Mouse (Mus musculus) forebrain, embryonic 10.5 days (tissue): ENCODE results near the gene Zfp729a. TPM values are rescaled to one million over a fixed set of nuclear protein-coding genes. Genes with fewer than 3 reads are reported as not detected.
"Not testable (repeated sequence)": the region's sequence is repeated elsewhere in the genome, so short reads cannot be mapped to it uniquely, and the experiment has no call there.

Experiments used
- DNase-seq: peaks from one replicate; pipeline ENCODE4 v3.0.0-alpha.2; 2017; ENCODE audit warnings: low spot score; ENCODE audit errors: extremely low spot score
- H3K27ac ChIP-seq: fragments of 300-500 bp; sonication (generic); 2 replicates; pipeline ENCODE4 v1.5.1; 2016; ENCODE audit warnings: mild to moderate bottlenecking
- H3K27me3 ChIP-seq: fragments of 300-500 bp; sonication (generic); 2 replicates; pipeline ENCODE4 v1.6.1; 2016; ENCODE audit warnings: mild to moderate bottlenecking; ENCODE audit not compliant: poor library complexity, severe bottlenecking
- H3K36me3 ChIP-seq: fragments of 300-500 bp; sonication (generic); replicated peaks from 2 replicates; pipeline ENCODE4 v1.6.1; 2016; ENCODE audit warnings: mild to moderate bottlenecking, moderate library complexity
- H3K4me1 ChIP-seq: fragments of 300-500 bp; sonication (generic); 2 replicates; pipeline ENCODE4 v1.6.1; 2016
- H3K4me3 ChIP-seq: fragments of 300-500 bp; sonication (generic); 2 replicates; pipeline ENCODE4 v1.5.1; 2016; ENCODE audit warnings: mild to moderate bottlenecking, moderate library complexity
- H3K9me3 ChIP-seq: fragments of 300-500 bp; sonication (generic); 2 replicates; pipeline ENCODE4 v1.6.1; 2016; ENCODE audit warnings: mild to moderate bottlenecking, moderate library complexity
- WGBS: fragments of 180-500 bp; shearing (Covaris S2); methylation state at CpG from one replicate; pipeline ENCODE4 v1.1.7; 2016; 5-methylcytosine and 5-hydroxymethylcytosine counted together
- polyA plus RNA-seq: library from polyadenylated mRNA; unstranded; fragments of >200 nt; fragmentation: Nextera tagmentation; extraction: Ambion mirVana; gene quantifications from 2 replicates; pipeline ENCODE4 v1.2.1, GENCODE M21; 2016

Gene Zfp729a
- polyA plus RNA-seq = 2.8 and 3.0 TPM in 2 replicates

GRCm38 (mm10) chr13:67637294-67638007 lies at the start of gene Zfp729a, which contains the start of gene Gm49345:
Gene Zfp729a (minus strand): TSS chr13:67637791.
Gene Gm49345 (minus strand): TSS chr13:67637769.
- peak within 1 kb of the TSS; percentile 87 for H3K27ac ChIP-seq
- peak within 1 kb of the TSS; percentile 80 for H3K4me3 ChIP-seq

GRCm38 (mm10) chr13:67686971-67687370 lies 49.4 kb upstream of the Zfp729a start, which contains the start of gene Zfp738:
Gene Zfp738 (minus strand): TSS chr13:67687071.
- peaks cover 7% of the 10 kb centered on the region for H3K4me1 ChIP-seq
- 85% methylated on average over 4 of the region's 4 CpGs for WGBS
- no peak within 1 kb of the TSS for H3K4me3 ChIP-seq

More at GRCm38 (mm10) chr13:67637294-67638007, at the start of gene Zfp729a, which contains the start of gene Gm49345:
- WGBS = under 1% methylated on average over 19 of the region's 19 CpGs
- peak; percentile 76 for DNase-seq
- H3K4me1 ChIP-seq = peaks cover 6% of the 10 kb centered on the region; the same call in 1 of the 2 replicates
- no peaks in the 10 kb centered on the region for H3K9me3 ChIP-seq
- no peaks in the 10 kb centered on the region for H3K36me3 ChIP-seq
- no peaks in the 10 kb centered on the region for H3K27me3 ChIP-seq

DNA sequence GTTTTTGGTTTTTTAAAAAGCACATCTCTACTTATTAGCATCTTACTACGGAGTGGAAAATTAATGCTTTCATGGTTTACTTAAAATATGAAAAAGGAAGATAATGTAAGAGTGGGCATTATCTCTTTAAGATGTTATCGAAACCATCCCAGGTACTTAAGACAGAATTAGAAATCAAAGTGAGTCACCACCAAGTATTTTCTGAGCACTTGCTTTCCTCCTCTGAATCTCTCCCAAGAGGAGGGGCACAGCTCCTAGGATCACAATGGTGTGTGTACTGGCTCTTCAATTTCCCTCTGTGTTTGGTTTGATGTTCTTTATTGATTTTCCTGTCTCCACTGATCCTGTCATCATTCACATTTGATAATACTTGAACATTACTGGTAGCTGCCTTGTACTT lies 46.2 kb upstream of the Zfp729a start:
- Histone ChIP-seq H3K27ac (peak overlapping the region; percentile 83), H3K4me3 (peak overlapping the region; percentile 71)
- H3K36me3 ChIP-seq, DNase-seq, H3K4me1 ChIP-seq, H3K27me3 ChIP-seq, H3K9me3 ChIP-seq: not testable (repeated sequence)
- 75% methylated on average over 2 of the region's 2 CpGs for WGBS

More at GRCm38 (mm10) chr13:67686971-67687370, 49.4 kb upstream of the Zfp729a start, which contains the start of gene Zfp738:
- DNase-seq = no peak
- Histone ChIP-seq H3K9me3 (no peaks in the 10 kb centered on the region), H3K36me3 (no peaks in the 10 kb centered on the region), H3K27me3 (no peaks in the 10 kb centered on the region), H3K27ac (no peak within 1 kb of the TSS)

DNA sequence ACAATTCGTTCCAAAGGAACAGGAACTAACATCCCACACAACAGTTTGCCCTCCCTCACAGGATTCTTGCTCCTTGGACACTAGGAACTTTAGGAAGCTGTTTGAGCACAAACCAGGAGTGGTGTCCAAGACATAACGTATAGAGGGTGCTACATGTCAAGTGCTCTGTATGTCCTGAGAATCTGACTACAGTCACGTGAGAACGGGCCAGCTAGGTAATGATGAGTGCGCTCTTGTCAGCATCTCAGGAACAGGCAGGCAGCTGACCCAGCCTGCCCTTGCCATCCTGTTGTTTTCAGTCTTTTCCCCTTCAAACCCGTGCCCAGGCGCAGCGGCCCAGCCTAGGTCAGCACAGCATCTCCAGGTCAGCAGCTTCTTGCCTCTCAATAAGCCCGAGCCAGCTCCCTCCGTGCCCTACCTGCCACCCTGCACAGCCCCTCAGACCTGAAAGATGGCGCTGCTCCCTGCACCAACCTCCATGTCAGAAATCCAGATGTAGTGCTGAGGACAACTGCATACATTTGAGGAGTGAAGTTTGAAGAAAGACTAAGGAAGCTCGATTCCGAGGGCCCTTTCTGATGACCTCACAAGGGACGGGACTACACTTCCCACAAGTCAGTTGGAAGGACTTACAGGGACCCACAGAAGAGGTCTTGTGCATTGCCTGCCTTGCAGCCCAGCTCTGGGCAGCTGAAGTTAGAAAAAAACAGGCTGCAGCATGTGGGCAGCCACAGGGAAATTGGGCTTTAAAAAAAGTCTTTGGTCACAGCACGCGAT lies 45.6 kb upstream of the Zfp729a start:
- not testable (repeated sequence) for H3K9me3 ChIP-seq, H3K36me3 ChIP-seq, H3K4me1 ChIP-seq, H3K27me3 ChIP-seq
- 15% methylated on average over 16 of the region's 16 CpGs for WGBS
- peak; percentile 75 for DNase-seq
- Histone ChIP-seq H3K4me3 (peak overlapping the region; percentile 71), H3K27ac (peak overlapping the region; percentile 83)

DNA sequence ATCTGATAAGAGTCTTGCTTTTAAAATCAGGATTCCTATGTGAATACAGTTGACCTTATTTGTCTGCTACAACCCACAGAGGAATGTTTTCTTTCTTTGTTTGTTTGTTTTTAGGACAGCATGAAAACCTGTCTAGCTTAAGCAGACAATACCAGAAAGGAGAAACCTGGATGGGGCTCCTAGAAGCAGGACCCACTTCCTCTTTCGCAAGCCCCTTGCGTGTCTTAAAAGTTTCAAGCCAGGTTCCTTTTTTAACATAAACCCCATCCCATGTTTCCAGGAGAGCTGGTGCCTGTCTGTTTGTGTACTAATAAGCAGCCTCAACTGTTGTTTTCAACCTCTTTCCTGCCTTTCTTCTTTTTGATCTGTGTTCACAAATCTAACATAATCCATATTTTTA lies 37.3 kb upstream of the Zfp729a start:
- no peak for DNase-seq
- Histone ChIP-seq H3K36me3 (peaks cover 12% of the 10 kb centered on the region), H3K9me3 (no peaks in the 10 kb centered on the region), H3K27ac (no peak overlapping the region), H3K4me1 (no peaks in the 10 kb centered on the region), H3K27me3 (no peaks in the 10 kb centered on the region), H3K4me3 (no peak overlapping the region)
- WGBS = 97% methylated on average over 2 of the region's 2 CpGs

- no peaks in the 10 kb centered on the region for H3K4me1 ChIP-seq
- no peaks in the 10 kb centered on the region for H3K36me3 ChIP-seq
- no peaks in the 10 kb centered on the region for H3K27me3 ChIP-seq
- H3K9me3 ChIP-seq = no peaks in the 10 kb centered on the region
- 32% methylated on average over 3 of the region's 3 CpGs for WGBS
- DNase-seq = no peak
- H3K27ac ChIP-seq = no peak overlapping the region
- H3K4me3 ChIP-seq = no peak overlapping the region
These were observed 14.9 kb upstream of the Zfp729a start for GRCm38 (mm10) chr13:67652496-67652895.

DNA sequence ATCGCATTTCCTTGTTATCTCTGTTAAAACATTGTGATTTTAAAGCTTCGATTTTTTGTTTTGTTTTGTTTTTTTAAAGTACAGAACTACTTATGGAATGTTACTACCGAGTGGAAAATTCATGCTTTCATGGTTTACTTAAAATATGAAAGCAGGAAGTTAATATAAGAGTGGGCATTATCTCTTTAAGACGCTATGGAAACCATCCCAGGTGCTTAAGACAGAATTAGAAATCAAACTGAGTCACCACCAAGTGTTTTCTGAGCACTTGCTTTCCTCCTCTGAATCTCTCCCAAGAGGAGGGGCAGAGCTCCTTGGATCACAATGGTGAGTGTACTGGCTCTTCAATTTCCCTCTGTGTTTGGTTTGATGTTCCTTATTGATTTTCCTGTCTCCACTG lies 27.5 kb downstream of the Zfp729a start:
- H3K9me3 ChIP-seq = peaks cover 10% of the 10 kb centered on the region; the same call in 1 of the 2 replicates
- no peak overlapping the region for H3K27ac ChIP-seq
- 0 out of 2 replicates have a peak, but pooled peaks cover 2% of the 10 kb centered on the region for H3K36me3 ChIP-seq
- no peaks in the 10 kb centered on the region for H3K27me3 ChIP-seq
- peaks cover 7% of the 10 kb centered on the region for H3K4me1 ChIP-seq
- no peak overlapping the region for H3K4me3 ChIP-seq
- DNase-seq = no peak
- 93% methylated on average over 4 of the region's 4 CpGs for WGBS

- WGBS = 5% methylated on average over 20 of the region's 20 CpGs
- H3K4me3 ChIP-seq = peak within 1 kb of the TSS; percentile 73
- H3K27ac ChIP-seq = peak within 1 kb of the TSS; percentile 86
- H3K4me1 ChIP-seq = peaks cover 7% of the 10 kb centered on the region
- peaks cover 10% of the 10 kb centered on the region; the same call in 1 of the 2 replicates for H3K9me3 ChIP-seq
- H3K27me3 ChIP-seq = no peaks in the 10 kb centered on the region
- H3K36me3 ChIP-seq = 0 out of 2 replicates have a peak, but pooled peaks cover 2% of the 10 kb centered on the region
- DNase-seq = peak; percentile 87
These were observed 28.3 kb downstream of the Zfp729a start, which contains the start of gene Zfp729b for GRCm38 (mm10) chr13:67609066-67609876. Gene Zfp729b (minus strand): TSS chr13:67609707.

DNA sequence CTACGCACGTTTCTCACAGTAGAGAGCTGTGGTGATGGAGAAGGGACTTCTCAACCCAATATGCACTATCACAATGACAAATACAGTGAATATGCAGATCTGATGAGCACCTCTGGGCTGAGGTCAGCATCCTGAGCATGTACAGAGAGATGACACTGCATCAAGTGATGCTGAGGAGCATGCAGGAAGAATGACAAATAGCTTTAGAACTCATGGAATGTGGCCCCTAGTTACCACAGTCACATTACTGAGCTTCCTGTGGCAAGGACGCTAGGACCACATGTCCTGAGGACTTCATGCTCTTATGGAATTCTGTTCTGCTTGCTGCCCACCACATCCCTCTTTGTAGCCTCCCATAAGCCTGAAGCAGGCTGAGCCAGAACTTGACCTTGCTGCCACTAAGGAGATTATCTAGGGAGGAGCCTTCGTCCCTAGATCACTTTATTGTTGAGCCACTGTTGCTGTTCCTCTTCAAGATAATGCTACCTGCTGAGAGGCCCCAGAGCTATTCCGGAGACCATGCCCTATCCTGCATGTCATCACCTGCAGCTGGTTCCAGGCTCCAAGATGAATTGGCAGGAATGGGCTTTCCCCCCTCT lies 64.9 kb downstream of the Zfp729a start:
- Histone ChIP-seq H3K4me3 (no peak overlapping the region), H3K4me1 (no peaks in the 10 kb centered on the region), H3K9me3 (no peaks in the 10 kb centered on the region), H3K27me3 (no peaks in the 10 kb centered on the region), H3K27ac (no peak overlapping the region), H3K36me3 (no peaks in the 10 kb centered on the region)
- DNase-seq = no peak
- WGBS = 72% methylated on average over 5 of the region's 5 CpGs
